Mouse (Mus musculus) megakaryocyte-erythroid progenitor cell, adult 5-6 weeks (primary cell): ENCODE measurements around the gene Ces1h. TPM values are rescaled to one million over a fixed set of nuclear protein-coding genes. Genes with fewer than 3 reads are reported as not detected.
"Not testable (repeated sequence)": the region's sequence is repeated elsewhere in the genome, so short reads cannot be mapped to it uniquely, and the experiment has no call there.

Experiments
- ATAC-seq: replicated peaks from 2 replicates; pipeline ENCODE4 v1.8.0; 2016; ENCODE audit warnings: mild to moderate bottlenecking, inconsistent platforms; ENCODE audit not compliant: severe bottlenecking, poor library complexity, low FRiP score, low TSS enrichment
- total RNA-seq, 2 experiments: library from RNA; stranded (forward) in 1 of 2; stranded (reverse) in 1 of 2; fragments of 200-1000, 215-1000 nt in 1 of 2; fragments of >200 nt in 1 of 2; fragmentation: Nextera tagmentation in 1 of 2; gene quantifications; 2 replicates each; pipeline ENCODE4 v1.2.3; 2014 to 2017

Ces1h gene
- total RNA-seq (2014; fragmentation: Nextera tagmentation): not detected in 2 replicates
- not detected in 2 replicates for total RNA-seq (2017)

DNA sequence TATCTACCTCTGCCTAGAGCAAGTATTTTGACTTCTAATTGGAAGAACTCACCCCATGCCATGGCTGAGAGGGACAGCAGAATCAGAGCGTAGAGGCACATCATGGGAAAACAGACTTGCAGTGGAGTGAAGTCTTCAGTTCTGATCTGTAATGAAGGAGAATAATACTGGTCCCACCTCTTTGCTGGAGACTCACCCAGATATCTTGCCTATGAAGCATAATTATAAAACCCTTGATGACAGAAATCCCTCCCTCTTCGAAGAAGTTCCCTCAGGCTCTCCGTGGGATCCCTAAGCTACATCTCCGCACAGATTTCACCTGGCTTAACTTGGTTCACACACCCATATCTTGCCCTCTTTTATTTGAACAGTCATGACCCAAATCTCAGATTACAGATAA lies at the start of gene Ces1h:
Ces1h (minus strand) TSS at position 101 of the 400 bp plus-strand sequence.
- no peak for ATAC-seq

DNA sequence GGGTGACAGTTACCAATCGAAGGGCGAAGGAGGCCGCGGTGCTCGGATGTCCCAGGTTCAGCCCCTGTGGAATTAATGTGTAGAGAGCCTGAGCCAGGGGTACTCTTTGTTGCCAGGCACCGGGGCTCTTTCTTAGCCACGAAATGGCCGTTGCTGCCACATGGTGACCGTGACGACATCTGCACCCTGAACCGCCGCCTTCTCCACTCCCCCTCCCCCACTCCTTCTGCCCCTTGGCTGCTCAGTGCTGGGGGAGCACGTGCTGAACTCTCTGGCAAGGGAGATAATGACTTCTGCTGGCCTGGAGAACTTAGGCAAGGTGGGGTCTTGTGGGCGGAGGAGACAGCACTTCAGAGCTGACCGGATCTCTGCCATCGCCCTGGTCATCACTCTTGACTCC lies 47.7 kb upstream of the Ces1h start:
- no peak for ATAC-seq

DNA sequence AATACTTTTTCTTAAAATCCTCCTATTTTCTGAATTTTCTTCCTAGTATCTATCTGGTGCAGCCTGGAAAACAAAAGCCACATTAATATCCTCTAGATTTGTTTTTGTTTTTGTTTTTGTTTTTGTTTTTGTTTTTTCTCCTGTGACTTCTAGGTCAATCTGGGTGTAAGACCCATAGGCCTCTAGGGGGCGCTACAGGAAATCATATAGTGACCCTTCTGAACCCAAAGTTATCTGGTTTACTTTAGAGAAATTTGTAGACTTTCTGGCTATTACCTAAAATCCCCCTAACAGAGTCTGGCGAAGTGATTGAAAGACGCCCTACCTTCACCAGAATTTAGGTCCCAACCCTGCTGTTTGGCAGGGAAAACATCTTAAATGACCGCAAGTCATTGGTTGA lies 35.9 kb upstream of the Ces1h start:
- no peak for ATAC-seq

DNA sequence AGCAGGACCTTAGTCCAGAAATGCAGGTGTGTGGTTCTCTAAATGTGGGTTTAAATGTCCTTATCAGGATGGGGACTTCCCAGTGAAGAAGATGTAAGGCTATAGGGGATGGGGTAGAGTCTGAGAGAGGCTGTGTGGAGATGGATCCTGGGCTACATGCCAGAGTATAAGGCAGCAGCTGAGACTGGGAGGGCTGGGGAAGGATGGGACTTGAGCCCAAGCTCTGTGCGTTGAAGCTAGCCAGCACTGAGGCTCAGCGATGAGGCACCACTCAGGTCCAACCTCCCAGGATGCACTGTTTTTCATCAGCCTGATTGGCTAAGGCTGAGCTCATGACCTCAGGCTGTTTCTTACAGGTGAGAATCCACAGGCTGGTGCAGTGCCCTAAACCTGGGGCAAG lies 29.3 kb upstream of the Ces1h start:
- no peak for ATAC-seq

DNA sequence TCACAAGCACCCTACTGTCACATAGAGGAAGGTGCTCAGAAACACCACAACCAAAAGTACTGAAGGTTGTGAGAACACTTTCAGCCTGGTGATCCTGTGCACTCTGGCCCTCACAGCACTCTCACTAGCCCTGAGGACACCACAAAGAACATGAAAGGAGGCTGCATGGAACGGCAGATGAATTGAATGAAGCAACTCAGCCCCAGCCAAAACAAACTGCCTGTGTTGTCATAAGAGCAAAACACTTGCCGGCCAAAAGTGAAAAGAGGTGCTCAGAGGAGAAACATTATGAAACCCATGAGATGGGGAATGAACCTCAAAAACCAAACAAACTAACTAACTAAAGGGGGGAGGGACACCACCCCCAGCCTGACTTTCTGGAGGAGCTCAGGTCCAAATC lies 20.2 kb upstream of the Ces1h start:
- no peak for ATAC-seq

DNA sequence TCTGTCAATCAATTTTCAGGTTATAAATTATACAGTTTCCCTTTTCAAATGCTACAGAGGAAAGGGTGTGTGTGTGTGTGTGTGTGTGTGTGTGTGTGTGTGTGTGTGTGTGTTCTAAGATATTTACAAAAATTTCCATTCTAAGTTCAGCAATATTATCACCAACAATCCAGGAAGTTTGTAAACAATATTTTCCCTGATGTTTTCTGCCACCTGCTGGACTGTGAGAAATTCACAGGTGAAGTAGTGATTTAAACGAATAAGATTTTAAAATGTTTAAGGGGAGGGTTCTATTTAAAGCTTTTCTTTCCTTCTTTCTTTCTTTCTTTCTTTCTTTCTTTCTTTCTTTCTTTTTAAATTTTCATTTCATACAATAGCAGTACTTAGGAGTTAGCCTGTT lies 18.5 kb upstream of the Ces1h start:
- ATAC-seq: no peak

DNA sequence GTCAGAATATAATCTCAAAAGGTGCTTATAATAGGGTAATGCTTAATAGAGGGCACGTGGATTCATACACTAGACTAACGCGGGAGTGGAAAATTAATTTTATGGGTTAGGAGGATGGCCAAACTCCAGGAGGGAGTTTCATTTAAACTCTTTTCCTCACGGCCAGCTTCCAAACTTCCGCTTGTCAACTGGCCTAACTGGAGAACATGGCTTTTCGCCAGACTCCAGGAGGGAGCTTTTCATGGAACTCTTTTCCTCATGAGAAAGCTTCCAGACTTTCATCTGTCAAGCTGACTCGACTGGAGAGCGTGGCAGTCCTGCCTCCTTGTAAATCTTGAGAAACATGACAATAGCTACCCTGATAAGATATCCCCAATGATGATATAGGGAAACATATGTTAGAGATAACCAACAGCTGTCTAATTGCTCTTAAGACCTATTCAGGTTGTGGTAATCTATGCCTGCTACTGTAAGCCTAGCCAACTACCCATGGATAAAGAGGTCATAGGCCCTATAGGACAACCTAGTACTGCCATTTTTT lies 14.6 kb upstream of the Ces1h start:
- not testable (repeated sequence) for ATAC-seq

DNA sequence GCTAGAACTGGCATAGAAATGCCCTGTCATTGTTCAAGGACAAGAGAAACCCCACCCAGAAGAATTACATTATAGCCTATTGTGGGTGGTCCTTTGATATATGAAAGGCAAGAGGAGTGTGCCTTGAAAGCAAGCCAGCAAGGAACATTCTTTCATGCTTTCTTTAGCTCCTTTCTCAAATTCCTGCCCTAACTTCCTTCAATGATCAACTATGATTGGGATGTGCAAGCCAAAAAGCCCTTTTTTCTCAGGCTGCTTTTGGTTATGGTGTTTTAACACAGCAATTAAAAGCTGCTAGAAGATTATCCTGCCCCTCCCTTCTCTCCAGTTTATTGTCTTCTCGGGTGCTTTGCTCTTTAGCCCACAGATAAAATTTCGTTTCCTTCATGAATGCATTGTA lies 10.0 kb downstream of the Ces1h start:
- ATAC-seq: no peak

DNA sequence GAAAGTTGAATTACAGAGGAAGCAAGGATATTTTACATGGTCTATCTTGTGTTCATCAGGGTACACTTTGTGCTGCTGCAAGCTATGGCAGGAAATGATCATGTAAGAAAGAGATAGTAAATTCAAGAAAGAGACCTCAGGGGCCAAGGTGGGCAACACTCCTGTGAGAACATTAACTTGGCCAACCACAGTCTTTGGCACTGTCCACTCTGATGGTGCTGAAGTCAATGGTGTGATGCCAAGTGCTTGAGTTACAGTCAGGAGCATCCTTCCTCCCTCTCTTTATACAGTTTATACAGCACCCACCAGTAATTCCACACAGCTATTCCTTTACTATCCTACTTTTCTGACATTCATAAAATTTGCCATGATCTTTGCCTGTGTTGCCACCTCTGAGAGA lies 19.4 kb downstream of the Ces1h start:
- no peak for ATAC-seq

DNA sequence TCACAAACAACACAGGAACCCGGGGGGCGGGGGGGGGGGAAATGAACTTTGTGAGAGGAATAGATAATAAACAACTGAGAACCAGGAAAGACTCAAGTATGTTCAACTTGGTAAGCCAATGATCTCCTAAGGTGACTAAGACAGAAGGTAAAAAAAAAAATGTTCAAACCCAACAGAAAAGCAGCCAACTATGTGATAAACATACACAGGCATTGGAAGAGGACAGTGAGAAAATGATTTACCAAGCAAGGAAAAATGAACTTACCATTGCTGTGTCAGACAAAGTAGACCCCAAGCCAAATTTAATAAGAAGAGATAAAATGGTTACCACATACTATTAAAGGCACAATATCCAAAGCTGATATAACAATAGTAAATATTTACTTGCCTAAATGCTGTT lies 40.0 kb downstream of the Ces1h start:
- no peak for ATAC-seq

DNA sequence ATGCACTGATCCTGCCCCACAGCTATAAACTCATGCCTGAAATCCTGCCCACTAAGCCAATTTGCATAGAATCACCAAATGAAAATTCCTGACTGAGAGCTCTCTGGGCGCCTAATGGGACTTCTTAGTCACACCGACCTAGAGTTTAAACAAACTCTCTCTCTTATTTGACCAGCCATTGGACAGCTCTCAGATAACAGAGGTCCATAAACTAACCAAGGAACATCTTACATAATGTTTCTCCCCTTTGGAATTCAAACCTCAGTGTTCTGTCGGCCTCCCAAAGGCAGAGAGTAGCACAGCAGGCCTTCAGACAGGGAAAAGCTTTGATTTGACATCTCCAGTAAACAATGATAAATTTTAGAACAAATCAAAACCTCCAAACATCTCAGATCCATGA lies 42.3 kb downstream of the Ces1h start, which contains the start of gene Ces1g:
Ces1g (minus strand) TSS at position 102 of the 400 bp plus-strand sequence.
- no peak for ATAC-seq

DNA sequence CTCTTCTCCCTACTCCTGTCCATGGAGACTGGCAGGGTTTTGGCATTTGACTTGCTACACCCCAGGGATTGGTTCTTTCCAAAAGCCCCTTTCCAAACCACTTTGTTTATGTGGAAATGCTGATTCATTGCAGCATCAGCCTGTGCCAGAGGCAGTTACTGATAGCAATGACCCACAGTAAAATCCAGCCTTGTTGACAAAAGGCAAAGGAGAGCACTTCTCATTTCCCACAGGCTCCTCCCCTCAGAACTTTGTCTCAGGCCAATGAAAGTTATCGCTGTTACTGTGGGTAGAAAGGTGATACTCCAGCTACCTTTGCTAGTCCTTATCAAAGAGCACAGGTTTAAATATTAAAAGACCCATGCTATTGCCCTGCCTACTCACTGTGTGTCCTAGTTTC lies 46.8 kb downstream of the Ces1h start:
- no peak for ATAC-seq

DNA sequence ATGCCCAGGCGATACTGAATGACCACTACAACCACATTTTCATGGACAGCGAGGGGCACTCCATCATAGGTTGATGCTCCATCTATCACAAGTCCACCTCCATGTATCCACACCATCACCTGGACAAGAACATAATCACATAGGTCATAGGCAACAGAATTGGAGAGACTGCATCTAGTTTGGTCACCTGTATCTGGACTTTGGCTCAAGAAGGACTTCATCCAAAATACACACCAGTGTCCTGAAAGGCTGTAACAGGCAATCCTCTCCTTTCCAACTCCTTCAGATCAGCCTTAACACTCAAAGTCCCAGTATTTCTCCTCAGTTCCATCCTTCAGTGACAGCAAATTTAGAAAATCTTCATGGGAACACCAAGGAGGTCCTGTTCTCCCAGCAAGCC lies 48.4 kb downstream of the Ces1h start:
- no peak for ATAC-seq

DNA sequence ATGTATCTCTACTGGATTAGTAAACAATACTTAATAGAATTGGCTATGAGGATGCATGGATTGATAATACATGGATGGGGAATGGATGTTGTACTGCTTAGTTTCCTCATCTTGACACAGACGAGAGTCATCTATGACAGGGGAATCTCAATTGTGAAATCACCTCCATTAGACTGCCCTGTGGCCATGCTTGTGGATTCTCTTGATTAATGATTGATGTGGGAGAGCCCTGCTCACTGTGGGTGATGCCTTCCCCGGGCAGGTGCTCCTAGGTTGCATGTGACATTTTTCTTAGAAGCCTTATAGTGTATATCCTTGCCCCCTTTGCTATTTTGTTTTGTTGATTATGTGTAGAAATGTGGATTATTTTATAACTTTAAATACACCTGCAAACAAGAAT lies 54.4 kb downstream of the Ces1h start:
- no peak for ATAC-seq

DNA sequence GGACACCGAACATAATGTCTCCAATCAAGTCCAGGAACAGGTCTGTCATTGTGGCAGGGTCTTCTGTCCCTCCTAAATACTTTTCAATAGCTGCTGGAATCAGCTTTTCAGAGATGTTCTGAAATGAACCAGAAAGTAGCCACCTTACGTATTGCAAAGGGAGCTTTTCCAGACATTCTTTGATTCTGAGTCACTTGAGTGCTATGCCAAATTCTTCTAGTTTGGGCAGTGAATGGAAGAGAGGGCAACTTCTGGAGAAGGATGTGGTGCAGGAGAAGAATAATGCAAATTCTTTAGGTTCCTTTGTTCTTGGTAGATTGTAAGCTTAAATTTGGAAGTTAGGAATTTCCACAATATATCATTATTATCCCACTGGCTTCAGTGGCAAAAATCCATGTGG lies 62.5 kb downstream of the Ces1h start:
- ATAC-seq: no peak

DNA sequence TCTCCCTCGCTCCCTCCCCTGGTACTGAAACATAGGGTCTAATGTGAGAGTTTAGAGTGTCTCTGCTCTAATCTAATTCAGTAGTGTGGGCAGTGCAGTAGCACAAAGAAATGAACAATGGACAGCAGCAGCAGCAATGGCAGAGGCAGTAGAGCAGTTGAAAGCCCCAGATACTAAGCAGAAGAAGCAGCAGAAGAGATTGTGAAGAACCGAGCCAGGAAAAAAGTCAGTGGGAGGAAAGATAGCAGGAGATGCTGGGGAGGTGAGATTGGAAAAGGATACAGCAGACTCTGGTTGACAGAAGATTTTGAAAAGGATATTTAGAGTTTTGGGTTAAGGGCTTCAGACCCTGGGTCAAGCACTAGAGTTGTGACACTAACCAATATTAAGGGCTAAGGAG lies 64.0 kb downstream of the Ces1h start:
- ATAC-seq: no peak

Other genes with a start within 250 kb of the Ces1h start
- not detected in 2 replicates for gene Ces1c, start 248.4 kb downstream of the Ces1h start, total RNA-seq (2014; fragmentation: Nextera tagmentation)
- not detected in 2 replicates for gene Ces1c, start 248.4 kb downstream of the Ces1h start, total RNA-seq (2017)
- not detected in 2 replicates for gene Ces1d, start 181.9 kb downstream of the Ces1h start, total RNA-seq (2014; fragmentation: Nextera tagmentation)
- not detected in 2 replicates for gene Ces1d, start 181.9 kb downstream of the Ces1h start, total RNA-seq (2017)
- gene Ces1e, start 150.1 kb downstream of the Ces1h start, total RNA-seq (2014; fragmentation: Nextera tagmentation): not detected in 2 replicates
- not detected in 2 replicates for gene Ces1e, start 150.1 kb downstream of the Ces1h start, total RNA-seq (2017)
- not detected in 2 replicates for gene Ces1f, start 100.0 kb downstream of the Ces1h start, total RNA-seq (2014; fragmentation: Nextera tagmentation)
- gene Ces1f, start 100.0 kb downstream of the Ces1h start, total RNA-seq (2017): not detected in 2 replicates
- not detected in 2 replicates for gene Ces1g, start 42.4 kb downstream of the Ces1h start, total RNA-seq (2014; fragmentation: Nextera tagmentation)
- not detected in 2 replicates for gene Ces1g, start 42.4 kb downstream of the Ces1h start, total RNA-seq (2017)
- not detected in 2 replicates for gene Ces5a, start 156.1 kb upstream of the Ces1h start, total RNA-seq (2014; fragmentation: Nextera tagmentation)
- not detected in 2 replicates for gene Ces5a, start 156.1 kb upstream of the Ces1h start, total RNA-seq (2017)